Mouse (Mus musculus): ENCODE measurements around the gene Slc6a20b. TPM values are rescaled to one million over a fixed set of nuclear protein-coding genes. Genes with fewer than 3 reads are reported as not detected.

The Slc6a20b gene
- polyA plus RNA-seq, 2 experiments, result 0.05 to 0.22 TPM

GRCm38 (mm10) chr9:123625821-123626220, 6.5 kb downstream of the Slc6a20b start:
- H3K9ac ChIP-seq (replicated peaks), result no peak overlapping the region

GRCm38 (mm10) chr9:123624741-123625140, 7.6 kb downstream of the Slc6a20b start:
- WGBS (ENCODE audit: insufficient replicate concordance), result 53% methylated on average over 2 of the region's 2 CpGs
- no peak overlapping the region for H3K4me2 ChIP-seq (ENCODE audit: low read depth)
- TF ChIP-seq CTCF (IDR thresholded peaks at IDR 0.05; ENCODE audit: low read depth), result no peak
- no peak for TF ChIP-seq EP300 (IDR thresholded peaks at IDR 0.05; ENCODE audit: low read depth)
- H3K27me3 ChIP-seq (ENCODE audit: control insufficient read depth, insufficient read depth, low read length), result no peaks in the 10 kb centered on the region
- H3K27ac ChIP-seq, result no peak overlapping the region
- no peaks in the 10 kb centered on the region for H3K9me3 ChIP-seq (ENCODE audit: control insufficient read depth, low read length)
- ATAC-seq (ENCODE audit: insufficient read depth) (no peak), DNase-seq (ENCODE audit: low read depth in 3 of 3, low spot score in 3 of 3) (no peak)
- H3K4me3 ChIP-seq (ENCODE audit: insufficient read depth in 1 of 2, low read depth in 2 of 2, low read length in 2 of 2), result no peak overlapping the region
- H3K36me3 ChIP-seq (replicated peaks; ENCODE audit: control insufficient read depth, insufficient read depth, low read depth), result no peaks in the 10 kb centered on the region
- H3K9ac ChIP-seq (replicated peaks), result no peak overlapping the region
- no peaks in the 10 kb centered on the region for H3K4me1 ChIP-seq (replicated peaks; ENCODE audit: control insufficient read depth in 2 of 2, insufficient read depth in 2 of 2, low read length in 1 of 2)

More at GRCm38 (mm10) chr9:123625821-123626220, 6.5 kb downstream of the Slc6a20b start:
- no peak for DNase-seq (ENCODE audit: low read depth in 3 of 3, low spot score in 3 of 3)
- no peak overlapping the region for H3K4me2 ChIP-seq (ENCODE audit: low read depth)
- no peaks in the 10 kb centered on the region for H3K4me1 ChIP-seq (replicated peaks; ENCODE audit: control insufficient read depth in 2 of 2, insufficient read depth in 2 of 2, low read length in 1 of 2)
- no peak overlapping the region for H3K27ac ChIP-seq
- no peak overlapping the region for H3K4me3 ChIP-seq (ENCODE audit: insufficient read depth in 1 of 2, low read depth in 2 of 2, low read length in 2 of 2)
- ATAC-seq (ENCODE audit: insufficient read depth), result no peak
- H3K27me3 ChIP-seq (ENCODE audit: control insufficient read depth, insufficient read depth, low read length), result no peaks in the 10 kb centered on the region
- TF ChIP-seq EP300 (IDR thresholded peaks at IDR 0.05; ENCODE audit: low read depth) (no peak), CTCF (IDR thresholded peaks at IDR 0.05; ENCODE audit: low read depth) (no peak)
- WGBS (ENCODE audit: insufficient replicate concordance), result 76% methylated on average over 11 of the region's 11 CpGs
- H3K9me3 ChIP-seq (ENCODE audit: control insufficient read depth, low read length), result no peaks in the 10 kb centered on the region
- no peaks in the 10 kb centered on the region for H3K36me3 ChIP-seq (replicated peaks; ENCODE audit: control insufficient read depth, insufficient read depth, low read depth)

GRCm38 (mm10) chr9:123620311-123621098, 11.9 kb downstream of the Slc6a20b start:
- WGBS (ENCODE audit: insufficient replicate concordance), result 66% methylated on average over 5 of the region's 5 CpGs
- Histone ChIP-seq H3K27me3 (ENCODE audit: control insufficient read depth, insufficient read depth, low read length) (no peaks in the 10 kb centered on the region), H3K4me2 (ENCODE audit: low read depth) (no peak overlapping the region), H3K4me3 (ENCODE audit: insufficient read depth in 1 of 2, low read depth in 2 of 2, low read length in 2 of 2) (no peak overlapping the region), H3K9me3 (ENCODE audit: control insufficient read depth, low read length) (no peaks in the 10 kb centered on the region), H3K27ac (no peak overlapping the region), H3K9ac (replicated peaks) (no peak overlapping the region), H3K36me3 (replicated peaks; ENCODE audit: control insufficient read depth, insufficient read depth, low read depth) (no peaks in the 10 kb centered on the region), H3K4me1 (replicated peaks; ENCODE audit: control insufficient read depth in 2 of 2, insufficient read depth in 2 of 2, low read length in 1 of 2) (no peaks in the 10 kb centered on the region)
- DNase-seq (ENCODE audit: low read depth in 3 of 3, low spot score in 3 of 3), result no peak
- ATAC-seq (ENCODE audit: insufficient read depth), result no peak
- TF ChIP-seq EP300 (IDR thresholded peaks at IDR 0.05; ENCODE audit: low read depth) (no peak), CTCF (IDR thresholded peaks at IDR 0.05; ENCODE audit: low read depth) (no peak)

- Histone ChIP-seq H3K27ac (no peak overlapping the region), H3K4me3 (ENCODE audit: insufficient read depth in 1 of 2, low read depth in 2 of 2, low read length in 2 of 2) (no peak overlapping the region), H3K9ac (replicated peaks) (no peak overlapping the region), H3K4me1 (replicated peaks; ENCODE audit: control insufficient read depth in 2 of 2, insufficient read depth in 2 of 2, low read length in 1 of 2) (no peaks in the 10 kb centered on the region), H3K4me2 (ENCODE audit: low read depth) (no peak overlapping the region), H3K36me3 (replicated peaks; ENCODE audit: control insufficient read depth, insufficient read depth, low read depth) (no peaks in the 10 kb centered on the region), H3K9me3 (ENCODE audit: control insufficient read depth, low read length) (no peaks in the 10 kb centered on the region), H3K27me3 (ENCODE audit: control insufficient read depth, insufficient read depth, low read length) (no peaks in the 10 kb centered on the region)
- ATAC-seq (ENCODE audit: insufficient read depth) (no peak), DNase-seq (ENCODE audit: low read depth in 3 of 3, low spot score in 3 of 3) (no peak)
- TF ChIP-seq CTCF (IDR thresholded peaks at IDR 0.05; ENCODE audit: low read depth) (no peak), EP300 (IDR thresholded peaks at IDR 0.05; ENCODE audit: low read depth) (no peak)
- WGBS (ENCODE audit: insufficient replicate concordance), result 34% methylated on average over 1 of the region's 1 CpGs
These were observed 30.8 kb downstream of the Slc6a20b start for GRCm38 (mm10) chr9:123601529-123601928.

GRCm38 (mm10) chr9:123597376-123597775, 35.0 kb downstream of the Slc6a20b start:
- ATAC-seq (ENCODE audit: insufficient read depth), result no peak
- H3K27ac ChIP-seq, result no peak overlapping the region
- H3K27me3 ChIP-seq (ENCODE audit: control insufficient read depth, insufficient read depth, low read length), result no peaks in the 10 kb centered on the region
- no peaks in the 10 kb centered on the region; the same call in 1 of the 2 replicates for H3K36me3 ChIP-seq (replicated peaks; ENCODE audit: control insufficient read depth, insufficient read depth, low read depth)
- H3K4me1 ChIP-seq (replicated peaks; ENCODE audit: control insufficient read depth in 2 of 2, insufficient read depth in 2 of 2, low read length in 1 of 2), result no peaks in the 10 kb centered on the region
- H3K4me3 ChIP-seq (ENCODE audit: insufficient read depth in 1 of 2, low read depth in 2 of 2, low read length in 2 of 2), result no peak overlapping the region
- H3K9me3 ChIP-seq (ENCODE audit: control insufficient read depth, low read length), result no peaks in the 10 kb centered on the region
- 70% methylated on average over 2 of the region's 2 CpGs for WGBS (ENCODE audit: insufficient replicate concordance)
- H3K4me2 ChIP-seq (ENCODE audit: low read depth), result no peak overlapping the region
- H3K9ac ChIP-seq (replicated peaks), result no peak overlapping the region
- no peak for TF ChIP-seq EP300 (IDR thresholded peaks at IDR 0.05; ENCODE audit: low read depth)
- TF ChIP-seq CTCF (IDR thresholded peaks at IDR 0.05; ENCODE audit: low read depth), result no peak
- no peak for DNase-seq (ENCODE audit: low read depth in 3 of 3, low spot score in 3 of 3)
